Mouse (Mus musculus): ENCODE results near the gene Med20. TPM values are rescaled to one million over a fixed set of nuclear protein-coding genes. Genes with fewer than 3 reads are reported as not detected.
A peak's percentile ranks its signal among the peaks of the same experiment; 100 is the strongest.
"Not testable (repeated sequence)": the region's sequence is repeated elsewhere in the genome, so short reads cannot be mapped to it uniquely, and the experiment has no call there.

The Med20 gene
- polyA plus RNA-seq, 1 experiment from 2014 or later, result 48.9 TPM

GRCm38 (mm10) chr17:47597838-47598579 lies 13.4 kb upstream of the Med20 start:
- peaks cover 62% of the 10 kb centered on the region for H3K36me3 ChIP-seq
- peak overlapping the region; percentile 97 for H3K27ac ChIP-seq
- 30% methylated on average over 10 of the region's 10 CpGs for WGBS
- no peaks in the 10 kb centered on the region for H3K9me3 ChIP-seq
- peaks cover 40% of the 10 kb centered on the region for H3K4me1 ChIP-seq
- ATAC-seq (ENCODE audit: insufficient number of reproducible peaks, low FRiP score, low TSS enrichment, low read depth), result no peak
- H3K4me2 ChIP-seq, result peak overlapping the region; percentile 14; the same call in 1 of the 2 replicates
- no peaks in the 10 kb centered on the region for H3K27me3 ChIP-seq
- no peak overlapping the region for H3K4me3 ChIP-seq
- H3K9ac ChIP-seq, result no peak overlapping the region

- not testable (repeated sequence) for H3K9me3 ChIP-seq; H3K9ac ChIP-seq; H3K27me3 ChIP-seq; H3K4me3 ChIP-seq; H3K4me2 ChIP-seq; ATAC-seq (ENCODE audit: insufficient number of reproducible peaks, low FRiP score, low TSS enrichment, low read depth)
- peak overlapping the region; percentile 97; the same call in 1 of the 2 replicates for H3K27ac ChIP-seq
- H3K36me3 ChIP-seq, result peaks cover 66% of the 10 kb centered on the region
- WGBS, result 83% methylated on average over 10 of the region's 10 CpGs
- H3K4me1 ChIP-seq, result peaks cover 39% of the 10 kb centered on the region
These were observed 12.6 kb upstream of the Med20 start for GRCm38 (mm10) chr17:47598580-47599304.

- H3K9me3 ChIP-seq, result no peaks in the 10 kb centered on the region
- H3K4me1 ChIP-seq, result peaks cover 39% of the 10 kb centered on the region
- peak overlapping the region; percentile 69 for H3K27ac ChIP-seq
These were observed 11.7 kb upstream of the Med20 start for GRCm38 (mm10) chr17:47599511-47600297.

GRCm38 (mm10) chr17:47600601-47601388 lies 10.6 kb upstream of the Med20 start:
- Histone ChIP-seq H3K9me3 (no peaks in the 10 kb centered on the region), H3K4me3 (no peak overlapping the region), H3K9ac (no peak overlapping the region), H3K4me1 (peaks cover 30% of the 10 kb centered on the region), H3K4me2 (no peak overlapping the region), H3K36me3 (peaks cover 86% of the 10 kb centered on the region), H3K27me3 (no peaks in the 10 kb centered on the region), H3K27ac (peak overlapping the region; percentile 69)
- no peak for ATAC-seq (ENCODE audit: insufficient number of reproducible peaks, low FRiP score, low TSS enrichment, low read depth)
- WGBS, result 87% methylated on average over 13 of the region's 13 CpGs

More at GRCm38 (mm10) chr17:47599511-47600297, 11.7 kb upstream of the Med20 start:
- ATAC-seq (ENCODE audit: insufficient number of reproducible peaks, low FRiP score, low TSS enrichment, low read depth), result no peak
- WGBS, result 74% methylated on average over 11 of the region's 11 CpGs
- no peak overlapping the region for H3K4me2 ChIP-seq
- peaks cover 75% of the 10 kb centered on the region for H3K36me3 ChIP-seq
- H3K27me3 ChIP-seq, result no peaks in the 10 kb centered on the region
- no peak overlapping the region for H3K9ac ChIP-seq
- no peak overlapping the region for H3K4me3 ChIP-seq

GRCm38 (mm10) chr17:47601389-47601755 lies 10.0 kb upstream of the Med20 start:
- Histone ChIP-seq H3K36me3 (peaks cover 91% of the 10 kb centered on the region), H3K4me3 (no peak overlapping the region), H3K27ac (0 out of 2 replicates have a peak overlapping the region, but pooled peaks have one; percentile 69), H3K27me3 (no peaks in the 10 kb centered on the region), H3K9ac (no peak overlapping the region), H3K9me3 (no peaks in the 10 kb centered on the region), H3K4me1 (peaks cover 24% of the 10 kb centered on the region), H3K4me2 (no peak overlapping the region)
- no peak for ATAC-seq (ENCODE audit: insufficient number of reproducible peaks, low FRiP score, low TSS enrichment, low read depth)
- WGBS, result 89% methylated on average over 10 of the region's 10 CpGs

GRCm38 (mm10) chr17:47602289-47602688 lies 9.1 kb upstream of the Med20 start:
- Histone ChIP-seq H3K27me3 (no peaks in the 10 kb centered on the region), H3K4me3 (no peak overlapping the region), H3K36me3 (peaks cover 93% of the 10 kb centered on the region), H3K9me3 (no peaks in the 10 kb centered on the region), H3K4me2 (no peak overlapping the region), H3K9ac (no peak overlapping the region), H3K4me1 (peaks cover 15% of the 10 kb centered on the region), H3K27ac (no peak overlapping the region)
- ATAC-seq (ENCODE audit: insufficient number of reproducible peaks, low FRiP score, low TSS enrichment, low read depth), result no peak
- WGBS, result 85% methylated on average over 11 of the region's 11 CpGs

- Histone ChIP-seq H3K4me3 (no peak overlapping the region), H3K4me1 (peaks cover 12% of the 10 kb centered on the region), H3K9ac (no peak overlapping the region), H3K9me3 (no peaks in the 10 kb centered on the region), H3K27ac (no peak overlapping the region), H3K4me2 (no peak overlapping the region), H3K27me3 (no peaks in the 10 kb centered on the region), H3K36me3 (peaks cover 67% of the 10 kb centered on the region)
- 75% methylated on average over 5 of the region's 5 CpGs for WGBS
- no peak for ATAC-seq (ENCODE audit: insufficient number of reproducible peaks, low FRiP score, low TSS enrichment, low read depth)
These were observed 5.2 kb upstream of the Med20 start for GRCm38 (mm10) chr17:47606220-47606619.

- H3K27ac ChIP-seq, result no peak overlapping the region
- H3K4me2 ChIP-seq, result no peak overlapping the region
- no peak overlapping the region for H3K4me3 ChIP-seq
- no peaks in the 10 kb centered on the region for H3K27me3 ChIP-seq
- peaks cover 24% of the 10 kb centered on the region for H3K4me1 ChIP-seq
- H3K9ac ChIP-seq, result no peak overlapping the region
- WGBS, result 88% methylated on average over 4 of the region's 4 CpGs
- peaks cover 52% of the 10 kb centered on the region for H3K36me3 ChIP-seq
- H3K9me3 ChIP-seq, result no peaks in the 10 kb centered on the region
- no peak for ATAC-seq (ENCODE audit: insufficient number of reproducible peaks, low FRiP score, low TSS enrichment, low read depth)
These were observed 2.2 kb upstream of the Med20 start for GRCm38 (mm10) chr17:47609182-47609581.

GRCm38 (mm10) chr17:47611661-47611982 lies 240 bp downstream of the Med20 start:
- H3K4me2 ChIP-seq, result peak overlapping the region; percentile 77
- H3K4me1 ChIP-seq, result peaks cover 24% of the 10 kb centered on the region
- H3K4me3 ChIP-seq, result peak overlapping the region; percentile 82
- H3K36me3 ChIP-seq, result peaks cover 48% of the 10 kb centered on the region
- H3K27ac ChIP-seq, result peak overlapping the region; percentile 81
- 0 out of 2 replicates have a peak, but pooled peaks have one; percentile 0 for ATAC-seq (ENCODE audit: insufficient number of reproducible peaks, low FRiP score, low TSS enrichment, low read depth)
- WGBS, result under 1% methylated on average over 13 of the region's 13 CpGs
- H3K9ac ChIP-seq, result peak overlapping the region; percentile 65
- no peaks in the 10 kb centered on the region for H3K27me3 ChIP-seq
- H3K9me3 ChIP-seq, result no peaks in the 10 kb centered on the region

GRCm38 (mm10) chr17:47614018-47614417 lies 2.6 kb downstream of the Med20 start:
- no peak for ATAC-seq (ENCODE audit: insufficient number of reproducible peaks, low FRiP score, low TSS enrichment, low read depth)
- H3K4me2 ChIP-seq, result no peak overlapping the region
- no peak overlapping the region for H3K27ac ChIP-seq
- no peak overlapping the region for H3K4me3 ChIP-seq
- peaks cover 24% of the 10 kb centered on the region for H3K4me1 ChIP-seq
- 86% methylated on average over 1 of the region's 1 CpGs for WGBS
- peaks cover 49% of the 10 kb centered on the region for H3K36me3 ChIP-seq
- H3K9me3 ChIP-seq, result no peaks in the 10 kb centered on the region
- no peak overlapping the region for H3K9ac ChIP-seq
- H3K27me3 ChIP-seq, result no peaks in the 10 kb centered on the region

- Histone ChIP-seq H3K9me3 (no peaks in the 10 kb centered on the region), H3K4me1 (peaks cover 12% of the 10 kb centered on the region), H3K9ac (no peak overlapping the region), H3K4me2 (no peak overlapping the region), H3K36me3 (peaks cover 61% of the 10 kb centered on the region), H3K27me3 (no peaks in the 10 kb centered on the region), H3K4me3 (no peak overlapping the region), H3K27ac (no peak overlapping the region)
- no peak for ATAC-seq (ENCODE audit: insufficient number of reproducible peaks, low FRiP score, low TSS enrichment, low read depth)
- 92% methylated on average over 8 of the region's 8 CpGs for WGBS
These were observed 4.7 kb downstream of the Med20 start for GRCm38 (mm10) chr17:47616119-47616518.
